Mouse (Mus musculus): ENCODE measurements at regions not wholly inside any gene's neighbourhood (a gene's known extent, or its start where the extent isn't known, plus 50 kb on each side); places are given as distances from the start of the nearest gene placed in this dataset.
A peak's percentile ranks its signal among the peaks of the same experiment; 100 is the strongest.

- DNase-seq: no peak
These were observed 79.6 kb upstream of the Sem1 start for GRCm38 (mm10) chr6:6657928-6658500.

GRCm38 (mm10) chr6:6660072-6660471 lies 81.6 kb upstream of the Sem1 start:
- no peak for DNase-seq

GRCm38 (mm10) chr6:6666762-6667161 lies 88.3 kb upstream of the Sem1 start:
- no peak for DNase-seq

- no peak for DNase-seq
These were observed 110.8 kb upstream of the Sem1 start for GRCm38 (mm10) chr6:6689241-6689640.

- no peak for DNase-seq
These were observed 111.7 kb upstream of the Sem1 start for GRCm38 (mm10) chr6:6690188-6690587.

GRCm38 (mm10) chr6:6692056-6692770 lies 113.8 kb upstream of the Sem1 start:
- DNase-seq: no peak

GRCm38 (mm10) chr6:6695742-6696430 lies 117.4 kb upstream of the Sem1 start:
- no peak for DNase-seq

GRCm38 (mm10) chr6:6697418-6697979 lies 119.0 kb upstream of the Sem1 start:
- DNase-seq: peak in 1 of 2 experiments; percentile 4

GRCm38 (mm10) chr6:6706729-6707128 lies 128.3 kb upstream of the Sem1 start:
- no peak for DNase-seq

GRCm38 (mm10) chr6:6709057-6709456 lies 130.6 kb upstream of the Sem1 start:
- no peak for DNase-seq

- DNase-seq: no peak
These were observed 132.9 kb upstream of the Dlx6 start for GRCm38 (mm10) chr6:6730259-6730658.

GRCm38 (mm10) chr6:6745394-6745793 lies 117.7 kb upstream of the Dlx6 start:
- DNase-seq: no peak

- DNase-seq: no peak
These were observed 84.0 kb upstream of the Dlx6 start for GRCm38 (mm10) chr6:6779157-6779556.

- no peak for DNase-seq
These were observed 81.6 kb upstream of the Dlx6 start for GRCm38 (mm10) chr6:6781556-6781955.

- no peak for DNase-seq
These were observed 77.1 kb upstream of the Dlx6 start for GRCm38 (mm10) chr6:6785939-6786490.

- DNase-seq: no peak
These were observed 75.6 kb upstream of the Dlx6 start for GRCm38 (mm10) chr6:6787490-6787889.

- DNase-seq: no peak
These were observed 68.7 kb upstream of the Dlx6 start for GRCm38 (mm10) chr6:6794320-6795018.

GRCm38 (mm10) chr6:6800377-6800776 lies 62.8 kb upstream of the Dlx6 start:
- DNase-seq: no peak

GRCm38 (mm10) chr6:6801563-6802259 lies 61.4 kb upstream of the Dlx6 start:
- no peak for DNase-seq
